Mouse (Mus musculus) heart, adult 2 months (tissue): ENCODE results near the gene Memo1. TPM values are rescaled to one million over a fixed set of nuclear protein-coding genes. Genes with fewer than 3 reads are reported as not detected.
"Not testable (repeated sequence)": the region's sequence is repeated elsewhere in the genome, so short reads cannot be mapped to it uniquely, and the experiment has no call there.

Source experiments
- DNase-seq, 2 experiments: peaks; one replicate each; pipeline ENCODE4 v3.0.0; 2021
- H3K27ac ChIP-seq: fragments of 200-600 bp; 2 replicates; pipeline ENCODE4 v1.8.1; 2022
- H3K27me3 ChIP-seq: fragments of 200-500 bp; 2 replicates; pipeline ENCODE4 v1.6.1; 2012; ENCODE audit warnings: mild to moderate bottlenecking, low read length, inconsistent platforms, mixed read lengths; ENCODE audit not compliant: control insufficient read depth, insufficient read depth
- H3K36me3 ChIP-seq: fragments of 200-500 bp; 2 replicates; pipeline ENCODE4 v1.6.1; 2012; ENCODE audit warnings: low read length, inconsistent platforms; ENCODE audit not compliant: control insufficient read depth, insufficient read depth
- H3K4me1 ChIP-seq: fragments of 200-500 bp; 2 replicates; pipeline ENCODE4 v1.6.1; 2011; ENCODE audit warnings: low read length; ENCODE audit not compliant: control insufficient read depth, insufficient read depth
- H3K4me3 ChIP-seq: fragments of 200-600 bp; 2 replicates; pipeline ENCODE4 v1.8.1; 2022
- H3K79me2 ChIP-seq: fragments of 200-500 bp; replicated peaks from 2 replicates; pipeline ENCODE4 v1.6.1; 2012; ENCODE audit warnings: mild to moderate bottlenecking, inconsistent platforms, low read length, moderate library complexity, mixed read lengths; ENCODE audit not compliant: control insufficient read depth, insufficient read depth
- H3K9ac ChIP-seq: fragments of 200-500 bp; 2 replicates; pipeline ENCODE4 v1.6.1; 2012; ENCODE audit warnings: low read depth, mild to moderate bottlenecking, control low read depth, inconsistent platforms, low read length, mixed read lengths
- CTCF ChIP-seq: fragments of 200-600 bp; IDR thresholded peaks from 2 replicates; pipeline ENCODE4 v1.8.1; 2022; ENCODE audit warnings: antibody characterized with exemption, mild to moderate bottlenecking, moderate library complexity
- EP300 ChIP-seq: fragments of 200-500 bp; IDR thresholded peaks from 2 replicates; pipeline ENCODE4 v1.6.1; 2011; ENCODE audit warnings: low read depth, low read length, control low read depth; ENCODE audit not compliant: insufficient read depth
- POLR2A ChIP-seq: fragments of 200-500 bp; IDR thresholded peaks from 2 replicates; pipeline ENCODE4 v1.6.1; 2011; ENCODE audit warnings: mild to moderate bottlenecking, low read depth, low read length, control low read depth; ENCODE audit not compliant: insufficient read depth
- WGBS: fragments of 180-500 bp; shearing (Covaris S2); methylation state at CpG from one replicate; pipeline ENCODE4 v1.1.7; 2018; 5-methylcytosine and 5-hydroxymethylcytosine counted together
- intact Hi-C: fragments of 180-260 bp; cut with DNase I; formaldehyde crosslinking; loops from one replicate; pipeline ENCODE4 v1.15.1; 2025
- polyA plus RNA-seq: library from polyadenylated mRNA; depleted of rRNA; stranded (reverse); fragments of >200 nt; gene quantifications from 2 replicates; pipeline ENCODE4 v1.2.3, GENCODE M21; 2012; rRNA removed
- total RNA-seq, 2 experiments: library from RNA; stranded (reverse); gene quantifications; 2 replicates each; pipeline ENCODE4 v1.2.3; 2021

The Memo1 gene
- total and polyA plus RNA-seq, 3 experiments, result 56.7 to 70.8 (median 66.7) TPM

GRCm38 (mm10) chr17:74184739-74185138 lies 110.6 kb downstream of the Memo1 start:
- DNase-seq, result no peak
- Histone ChIP-seq H3K4me3 (no peak overlapping the region), H3K9ac (no peak overlapping the region), H3K36me3 (no peaks in the 10 kb centered on the region), H3K27me3 (no peaks in the 10 kb centered on the region), H3K79me2 (no peaks in the 10 kb centered on the region), H3K27ac (no peak overlapping the region), H3K4me1 (no peaks in the 10 kb centered on the region)
- WGBS, result 83% methylated on average over 1 of the region's 1 CpGs
- intact Hi-C loops, result no loop called here
- TF ChIP-seq POLR2A (no peak), CTCF (no peak), EP300 (no peak)

GRCm38 (mm10) chr17:74180889-74181288 lies 114.4 kb downstream of the Memo1 start:
- Histone ChIP-seq H3K4me3 (no peak overlapping the region), H3K9ac (no peak overlapping the region), H3K27me3 (no peaks in the 10 kb centered on the region), H3K36me3 (no peaks in the 10 kb centered on the region), H3K79me2 (no peaks in the 10 kb centered on the region), H3K4me1 (no peaks in the 10 kb centered on the region), H3K27ac (no peak overlapping the region)
- TF ChIP-seq EP300 (no peak), CTCF (no peak), POLR2A (no peak)
- DNase-seq, result no peak
- intact Hi-C loops, result no loop called here

GRCm38 (mm10) chr17:74179640-74180039 lies 115.7 kb downstream of the Memo1 start:
- H3K9ac ChIP-seq, H3K36me3 ChIP-seq, DNase-seq, H3K79me2 ChIP-seq, H3K4me1 ChIP-seq, H3K27me3 ChIP-seq, H3K27ac ChIP-seq, intact Hi-C loops, H3K4me3 ChIP-seq: not testable (repeated sequence)
- WGBS, result 75% methylated on average over 2 of the region's 2 CpGs

GRCm38 (mm10) chr17:74173726-74174125 lies 121.6 kb downstream of the Memo1 start:
- TF ChIP-seq POLR2A, result no peak
- TF ChIP-seq EP300, result no peak
- no peak for TF ChIP-seq CTCF
- Histone ChIP-seq H3K9ac (no peak overlapping the region), H3K79me2 (no peaks in the 10 kb centered on the region), H3K36me3 (no peaks in the 10 kb centered on the region), H3K27me3 (no peaks in the 10 kb centered on the region), H3K27ac (no peak overlapping the region), H3K4me3 (no peak overlapping the region), H3K4me1 (no peaks in the 10 kb centered on the region)
- intact Hi-C loops, result no loop called here
- no peak for DNase-seq

GRCm38 (mm10) chr17:74172834-74173233 lies 122.5 kb downstream of the Memo1 start:
- Histone ChIP-seq H3K9ac (no peak overlapping the region), H3K27ac (no peak overlapping the region), H3K4me3 (no peak overlapping the region), H3K36me3 (no peaks in the 10 kb centered on the region), H3K27me3 (no peaks in the 10 kb centered on the region), H3K79me2 (no peaks in the 10 kb centered on the region), H3K4me1 (no peaks in the 10 kb centered on the region)
- DNase-seq, result no peak
- WGBS, result 76% methylated on average over 1 of the region's 1 CpGs
- intact Hi-C loops, result no loop called here
- TF ChIP-seq CTCF, result no peak
- TF ChIP-seq EP300, result no peak

GRCm38 (mm10) chr17:74159443-74159894 lies 135.9 kb downstream of the Memo1 start:
- H3K79me2 ChIP-seq, result no peaks in the 10 kb centered on the region
- H3K27ac ChIP-seq, result no peak overlapping the region
- 4% methylated on average over 9 of the region's 9 CpGs for WGBS
- intact Hi-C loops, result loop anchor here (5.0 kb wide), 1 partner anchor 792 kb away; no protein-coding TSS in a partner anchor
- H3K27me3 ChIP-seq, result no peaks in the 10 kb centered on the region
- peak; percentile 46 to 66 for DNase-seq
- H3K4me3 ChIP-seq, result no peak overlapping the region
- no peak for TF ChIP-seq EP300
- TF ChIP-seq POLR2A, result no peak
- TF ChIP-seq CTCF, result no peak
- H3K4me1 ChIP-seq, result no peaks in the 10 kb centered on the region
- H3K36me3 ChIP-seq, result no peaks in the 10 kb centered on the region
- H3K9ac ChIP-seq, result no peak overlapping the region

- no peaks in the 10 kb centered on the region for H3K79me2 ChIP-seq
- no peaks in the 10 kb centered on the region for H3K27me3 ChIP-seq
- intact Hi-C loops, result loop anchor here (5.0 kb wide), 1 partner anchor 791 kb away; no protein-coding TSS in a partner anchor
- H3K9ac ChIP-seq, result no peak overlapping the region
- TF ChIP-seq EP300 (no peak), CTCF (no peak), POLR2A (no peak)
- no peak for DNase-seq
- H3K4me3 ChIP-seq, result no peak overlapping the region
- no peaks in the 10 kb centered on the region for H3K4me1 ChIP-seq
- 88% methylated on average over 3 of the region's 3 CpGs for WGBS
- H3K27ac ChIP-seq, result no peak overlapping the region
- no peaks in the 10 kb centered on the region for H3K36me3 ChIP-seq
Observed at GRCm38 (mm10) chr17:74158161-74158560, 137.2 kb downstream of the Memo1 start.

Other genes with a start within 250 kb of the Memo1 start
- gene Srd5a2, start 247.6 kb downstream of the Memo1 start, total RNA-seq, result under 1 TPM; 0.21 to 0.27 TPM
- gene Srd5a2, start 247.6 kb downstream of the Memo1 start, polyA plus RNA-seq, result not detected in 2 replicates
- 10 to 100 TPM; 39.5 to 47.3 TPM for gene Dpy30, start 28.4 kb upstream of the Memo1 start, total RNA-seq
- 34.6 and 47.3 TPM in 2 replicates for gene Dpy30, start 28.4 kb upstream of the Memo1 start, polyA plus RNA-seq
- 10 to 100 TPM; 29.2 to 33.5 TPM for gene Spast, start 43.5 kb upstream of the Memo1 start, total RNA-seq
- 4.2 and 8.3 TPM in 2 replicates for gene Spast, start 43.5 kb upstream of the Memo1 start, polyA plus RNA-seq
- 1 to 10 TPM; 9.2 to 9.5 TPM for gene Slc30a6, start 100.1 kb upstream of the Memo1 start, total RNA-seq
- 14.6 and 28.0 TPM in 2 replicates for gene Slc30a6, start 100.1 kb upstream of the Memo1 start, polyA plus RNA-seq
- gene Nlrc4, start 163.6 kb upstream of the Memo1 start, total RNA-seq, result under 1 TPM; 0.27 to 0.39 TPM
- 0.12 and 0.23 TPM in 2 replicates for gene Nlrc4, start 163.6 kb upstream of the Memo1 start, polyA plus RNA-seq
- 10 to 100 TPM; 65.9 to 71.1 TPM for gene Yipf4, start 194.0 kb upstream of the Memo1 start, total RNA-seq
- 14.6 and 30.2 TPM in 2 replicates for gene Yipf4, start 194.0 kb upstream of the Memo1 start, polyA plus RNA-seq
- 10 to 100 TPM; 60.5 to 65.9 TPM for gene Birc6, start 232.8 kb upstream of the Memo1 start, total RNA-seq
- gene Birc6, start 232.8 kb upstream of the Memo1 start, polyA plus RNA-seq, result 42.7 and 65.6 TPM in 2 replicates